Mouse (Mus musculus) ovary, postnatal 10 days (tissue): ENCODE results near the gene Zranb2.

Source experiments
- DNase-seq: peaks from one replicate; pipeline ENCODE4 v3.0.0; 2022; ENCODE audit warnings: low spot score

Zranb2 gene

DNA sequence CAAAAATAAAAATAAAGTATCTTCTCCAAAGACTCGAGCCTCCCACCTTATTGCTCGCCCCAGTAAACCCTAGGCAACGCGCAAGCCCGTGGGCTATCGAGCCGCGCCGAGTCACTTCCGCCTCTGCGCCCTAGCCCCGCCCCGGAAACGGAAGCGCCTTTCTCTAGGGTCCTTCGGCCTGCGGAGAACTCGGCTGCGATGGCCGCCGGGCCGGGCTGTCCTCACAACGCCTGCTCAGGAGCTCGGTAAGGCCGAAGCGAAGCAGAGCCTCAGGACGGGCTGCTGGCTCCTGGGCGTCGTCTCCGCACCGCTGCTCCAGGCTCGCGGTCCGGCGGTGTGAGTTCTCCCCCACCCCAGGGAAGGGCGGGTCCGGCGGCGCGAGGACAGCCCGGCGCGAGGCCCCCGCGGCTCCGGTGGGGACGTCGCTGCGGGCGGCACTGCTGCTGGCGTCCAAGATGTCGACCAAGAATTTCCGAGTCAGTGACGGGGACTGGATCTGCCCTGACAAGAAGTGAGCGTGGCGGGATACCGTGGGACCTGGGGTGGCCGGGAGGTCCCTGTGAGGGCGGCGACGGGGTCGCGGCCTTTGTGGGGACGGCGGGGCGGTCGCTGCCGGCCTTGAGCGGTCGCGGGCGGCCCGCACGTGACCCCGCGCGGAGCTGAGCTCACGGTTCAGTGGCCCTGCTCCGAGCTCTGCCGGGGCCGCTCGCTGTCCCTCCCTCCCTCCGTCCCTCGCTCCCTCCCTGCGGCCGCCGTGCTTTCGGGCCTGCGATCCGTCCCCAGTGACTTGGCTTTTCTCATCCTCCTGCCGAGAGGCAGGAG lies at the start of gene Zranb2:
TSS of gene Zranb2 (plus strand) at position 197 of the 822 bp plus-strand sequence.
- peak; percentile 92 for DNase-seq

DNA sequence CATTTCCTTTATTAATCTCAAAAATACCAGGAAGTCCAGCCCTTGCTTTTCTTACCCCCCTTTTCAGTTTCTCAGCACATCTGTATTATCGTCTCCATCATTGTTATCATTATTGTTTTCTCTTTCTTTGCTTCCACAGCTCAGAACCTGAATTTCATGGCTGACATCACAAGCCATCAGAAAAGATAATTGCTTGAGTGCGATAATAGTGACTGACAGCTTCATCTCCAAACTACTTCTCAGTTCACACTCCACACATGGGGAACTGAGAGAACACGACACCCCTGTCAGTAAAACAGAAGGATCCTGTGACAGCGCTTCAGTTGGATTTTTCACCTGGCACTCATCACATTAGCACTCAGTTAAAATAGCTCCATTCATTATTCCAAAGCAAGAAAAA lies 41.9 kb upstream of the Zranb2 start:
- DNase-seq, result no peak

DNA sequence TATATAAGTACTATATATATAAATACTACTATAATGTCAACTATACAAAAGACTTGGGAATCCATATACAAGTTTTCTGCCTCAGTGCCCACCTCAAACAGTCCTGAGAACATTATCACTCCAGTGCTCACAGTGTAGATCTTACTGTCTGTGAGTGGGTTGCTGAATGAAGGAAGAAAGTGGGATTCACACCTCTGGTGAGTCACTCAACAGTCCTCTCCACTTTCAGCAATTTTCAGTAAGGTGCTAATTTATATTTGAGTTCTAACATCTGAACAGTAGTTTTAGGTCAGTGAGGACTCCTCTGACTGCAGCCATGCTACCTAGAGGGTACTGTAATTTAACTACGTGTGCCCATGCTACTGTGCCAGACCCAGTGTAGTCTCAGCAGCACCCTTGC lies 31.7 kb upstream of the Zranb2 start:
- DNase-seq, result no peak

DNA sequence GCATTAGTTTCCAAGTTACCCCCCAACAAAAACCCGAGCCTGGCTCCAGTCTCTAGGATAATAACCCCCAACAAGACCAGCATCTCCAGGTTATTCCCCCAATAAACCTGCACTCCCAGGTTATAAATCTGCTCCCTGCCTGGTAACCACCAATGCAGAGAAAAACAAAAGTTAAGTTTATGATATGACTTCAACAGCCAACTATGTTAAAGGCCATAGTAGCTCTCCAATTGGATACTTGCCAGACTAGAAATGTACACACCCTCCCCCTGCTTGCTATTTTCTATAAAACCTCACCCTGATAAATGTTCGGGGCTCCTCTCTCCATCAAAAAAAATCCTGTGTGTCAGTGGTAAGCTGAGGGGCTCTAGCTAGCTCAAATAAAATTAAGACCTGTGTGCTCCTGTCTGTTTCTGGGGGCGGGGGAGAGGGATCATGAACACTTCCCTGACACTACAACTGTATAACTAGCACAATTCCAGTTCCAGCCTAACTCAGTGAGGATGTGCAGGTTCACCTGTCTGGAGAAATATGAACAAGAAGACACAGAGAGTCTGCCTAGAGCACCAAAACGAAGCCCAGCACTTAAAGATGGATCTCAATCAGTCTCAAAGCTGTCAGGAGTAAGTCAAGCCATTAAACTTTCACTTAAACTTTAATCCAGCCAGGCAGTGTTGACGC lies 19.7 kb upstream of the Zranb2 start:
- DNase-seq, result no peak

DNA sequence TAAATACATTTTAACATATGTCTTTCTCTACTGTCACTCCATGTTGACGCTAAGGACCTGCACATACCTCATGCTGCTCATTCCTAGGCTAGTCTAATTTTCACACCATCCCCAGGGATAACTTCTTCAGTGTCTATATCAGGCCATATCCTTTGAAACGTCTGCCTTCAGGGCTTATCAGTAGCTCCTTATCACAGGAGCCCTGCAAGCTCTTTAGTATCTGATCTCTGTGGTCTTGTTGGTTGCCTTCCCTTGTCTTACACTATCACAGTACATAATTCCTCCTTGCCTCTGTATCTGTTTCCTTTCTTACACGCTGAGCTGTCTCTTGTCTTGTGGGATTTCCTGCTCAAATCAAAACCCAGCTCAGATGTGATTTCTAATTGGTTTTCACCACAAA lies 17.5 kb upstream of the Zranb2 start:
- no peak for DNase-seq

DNA sequence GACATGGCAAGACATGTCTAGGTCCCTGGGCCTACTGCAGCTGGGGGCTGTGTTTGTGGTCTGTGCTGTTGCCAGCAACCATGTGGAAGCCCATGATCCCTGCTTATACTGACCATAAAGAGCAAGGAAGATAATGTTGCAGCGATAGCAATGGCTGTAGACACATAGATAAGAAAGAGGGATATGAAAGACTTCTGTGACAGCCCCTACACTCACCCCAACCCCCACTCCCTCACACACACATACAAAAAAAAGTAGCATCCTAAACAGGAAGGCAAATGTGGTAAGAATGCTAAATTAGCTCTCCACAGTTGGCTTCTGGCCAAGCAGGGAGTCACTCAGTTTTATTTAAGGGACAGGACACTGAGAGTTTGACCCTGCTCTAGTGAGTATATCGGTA lies 16.0 kb upstream of the Zranb2 start:
- DNase-seq, result no peak

DNA sequence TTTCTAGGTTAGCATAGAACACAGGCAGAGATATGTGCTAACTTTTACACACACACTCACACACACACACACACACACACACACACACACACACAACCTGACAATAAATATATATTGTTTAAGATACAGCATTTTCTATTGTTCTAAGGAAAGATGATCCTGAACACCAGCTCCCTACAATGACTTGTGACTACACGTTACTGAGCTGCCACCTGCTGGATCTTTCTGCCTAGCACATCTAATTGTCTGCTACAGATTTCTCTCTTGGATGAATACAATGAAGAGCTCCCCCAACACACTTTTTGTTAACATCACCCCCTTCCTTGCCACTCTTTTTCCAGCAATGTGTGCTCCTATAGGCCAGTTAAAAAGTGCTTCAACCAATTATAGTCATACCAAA lies 13.5 kb upstream of the Zranb2 start:
- peak; percentile 2 for DNase-seq

DNA sequence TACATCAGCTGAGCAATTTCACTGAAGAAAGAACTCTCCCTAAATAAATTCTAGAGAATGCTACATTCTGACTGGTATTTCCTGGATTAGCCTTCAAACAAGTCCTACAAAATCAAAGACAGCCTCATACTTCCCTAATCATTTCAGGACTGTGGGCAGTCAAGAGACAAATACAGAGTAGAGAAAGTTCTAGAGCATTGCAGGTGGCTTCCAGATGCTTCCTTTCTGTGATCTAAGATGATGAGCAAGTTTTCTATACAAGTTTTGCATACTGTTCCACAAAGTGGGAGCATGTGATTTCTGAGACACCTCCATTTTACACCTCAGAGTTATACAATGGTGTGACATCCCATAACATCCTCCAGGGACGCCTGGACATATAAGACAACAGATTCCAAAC lies 10.1 kb upstream of the Zranb2 start:
- DNase-seq, result no peak

DNA sequence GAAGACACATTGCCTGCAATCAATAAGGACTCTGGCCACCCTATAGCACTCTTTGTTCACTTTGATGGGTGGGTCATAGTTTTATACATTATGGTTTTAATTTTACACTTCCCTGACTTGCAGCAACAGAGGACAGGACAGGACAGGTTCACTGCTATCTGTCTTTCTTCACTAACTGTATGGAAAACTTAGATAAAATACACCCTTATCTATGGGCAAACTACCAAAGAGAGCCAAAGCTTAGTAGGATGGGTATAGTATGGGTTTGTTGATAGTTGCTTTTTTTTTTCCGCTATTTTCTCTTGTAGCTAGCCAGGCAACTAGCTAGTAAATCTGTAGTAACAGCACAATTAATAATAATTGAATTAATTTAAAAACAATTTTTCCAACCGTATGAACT lies 2.4 kb upstream of the Zranb2 start:
- no peak for DNase-seq

DNA sequence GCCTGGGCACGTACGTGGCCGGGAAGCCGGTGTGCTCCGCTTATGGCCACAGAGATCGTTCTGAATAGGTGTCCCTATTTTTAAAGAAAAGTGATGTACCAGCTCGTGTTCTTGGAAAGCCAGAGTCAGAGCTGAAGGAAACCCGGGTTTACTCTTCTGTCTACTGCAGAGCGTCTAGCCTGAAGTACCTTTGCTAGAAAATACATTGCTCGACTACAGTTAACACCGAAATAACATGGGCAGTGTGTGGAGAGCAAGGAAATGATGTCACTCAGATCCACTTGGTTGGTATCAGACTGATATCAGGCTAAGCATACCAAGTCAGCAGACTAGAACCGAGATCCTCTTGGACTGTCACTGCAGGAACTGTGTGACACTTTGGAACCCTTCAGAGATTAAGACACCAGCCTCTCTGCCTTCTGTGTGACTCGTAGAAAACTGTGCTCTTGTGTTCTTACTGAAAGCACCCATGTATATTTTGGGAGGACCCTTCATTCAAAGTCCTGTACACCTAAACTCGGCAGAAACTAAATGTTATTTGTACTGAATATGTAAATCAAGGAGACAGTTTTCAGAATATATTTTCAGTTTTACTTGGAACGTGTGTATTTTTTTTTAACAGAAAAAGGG lies 941 bp downstream of the Zranb2 start:
- no peak for DNase-seq

DNA sequence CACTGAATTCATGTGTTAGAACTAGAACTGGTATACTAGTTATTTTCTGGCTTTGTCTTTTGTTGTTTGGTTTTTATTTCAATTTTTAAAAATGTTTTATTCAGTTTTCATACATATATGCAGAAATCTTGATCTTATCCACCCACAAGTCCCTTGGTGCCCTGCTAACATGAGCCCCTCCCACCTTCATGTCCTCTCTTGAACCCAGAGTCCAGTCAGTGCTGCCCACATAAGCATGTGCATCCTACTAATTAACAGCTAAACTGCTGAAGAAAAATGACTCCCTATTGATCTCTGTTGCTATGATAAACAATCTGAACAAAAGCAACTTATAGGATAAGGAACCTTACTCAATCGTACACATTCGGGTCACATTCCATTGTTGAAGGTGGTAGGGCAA lies 15.4 kb downstream of the Zranb2 start:
- no peak for DNase-seq

DNA sequence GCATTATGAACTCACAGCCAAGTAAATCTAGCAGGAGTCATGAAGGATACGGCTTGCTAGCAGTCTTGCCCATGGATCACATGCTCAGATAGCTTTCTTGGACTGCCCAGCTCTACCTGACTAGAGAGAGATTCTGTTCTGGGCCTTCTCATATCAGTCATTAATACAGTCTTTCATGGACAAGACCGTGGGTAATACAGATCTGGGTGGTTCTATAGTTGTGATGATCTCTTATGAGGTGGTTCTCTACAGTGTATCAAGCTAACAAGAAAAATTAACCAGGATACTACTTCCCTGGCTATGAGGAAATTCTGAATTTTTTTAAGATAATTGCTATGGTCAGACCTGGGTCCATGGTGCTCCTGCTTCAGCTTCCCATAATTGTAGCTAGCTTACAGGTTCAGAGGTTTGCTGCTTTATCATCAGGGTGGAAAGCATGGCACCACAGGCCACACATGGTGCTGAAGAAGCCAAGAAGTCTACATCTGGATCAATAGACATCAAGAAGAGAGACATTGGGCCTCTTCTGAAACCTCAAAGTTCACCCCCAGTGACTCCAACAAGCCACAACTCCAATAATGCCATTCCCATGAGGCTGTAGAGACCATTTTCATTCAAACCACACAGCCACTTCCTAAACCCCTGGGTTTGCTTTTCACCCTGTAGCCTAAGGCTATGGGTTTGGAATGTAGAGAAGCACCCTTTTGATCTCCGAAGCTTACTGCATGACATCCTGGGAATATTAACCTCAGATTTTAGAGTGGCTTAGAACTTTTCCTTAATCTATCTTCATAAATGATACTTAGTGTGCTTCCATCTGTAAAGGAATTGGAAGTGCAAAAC lies 16.0 kb downstream of the Zranb2 start:
- no peak for DNase-seq

DNA sequence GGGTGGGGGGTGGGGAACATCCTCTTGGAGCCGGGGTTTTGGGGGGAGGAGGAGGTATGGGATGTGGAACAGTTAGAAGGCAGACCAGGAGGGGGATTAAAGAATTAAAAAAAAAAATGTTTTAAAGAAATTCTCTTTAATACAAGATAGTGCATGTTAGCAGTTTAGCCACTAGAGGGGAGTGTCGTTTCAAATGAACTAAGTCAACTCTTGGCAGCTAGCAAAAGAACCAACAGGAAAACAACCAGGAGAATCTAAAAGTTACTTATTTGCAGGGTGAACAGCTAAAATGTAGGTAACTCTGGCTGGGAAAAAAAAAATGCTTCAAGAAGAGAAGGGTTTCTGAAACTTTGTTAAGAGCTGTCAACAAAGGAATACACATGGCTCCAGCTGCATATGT lies 31.2 kb downstream of the Zranb2 start:
- no peak for DNase-seq

DNA sequence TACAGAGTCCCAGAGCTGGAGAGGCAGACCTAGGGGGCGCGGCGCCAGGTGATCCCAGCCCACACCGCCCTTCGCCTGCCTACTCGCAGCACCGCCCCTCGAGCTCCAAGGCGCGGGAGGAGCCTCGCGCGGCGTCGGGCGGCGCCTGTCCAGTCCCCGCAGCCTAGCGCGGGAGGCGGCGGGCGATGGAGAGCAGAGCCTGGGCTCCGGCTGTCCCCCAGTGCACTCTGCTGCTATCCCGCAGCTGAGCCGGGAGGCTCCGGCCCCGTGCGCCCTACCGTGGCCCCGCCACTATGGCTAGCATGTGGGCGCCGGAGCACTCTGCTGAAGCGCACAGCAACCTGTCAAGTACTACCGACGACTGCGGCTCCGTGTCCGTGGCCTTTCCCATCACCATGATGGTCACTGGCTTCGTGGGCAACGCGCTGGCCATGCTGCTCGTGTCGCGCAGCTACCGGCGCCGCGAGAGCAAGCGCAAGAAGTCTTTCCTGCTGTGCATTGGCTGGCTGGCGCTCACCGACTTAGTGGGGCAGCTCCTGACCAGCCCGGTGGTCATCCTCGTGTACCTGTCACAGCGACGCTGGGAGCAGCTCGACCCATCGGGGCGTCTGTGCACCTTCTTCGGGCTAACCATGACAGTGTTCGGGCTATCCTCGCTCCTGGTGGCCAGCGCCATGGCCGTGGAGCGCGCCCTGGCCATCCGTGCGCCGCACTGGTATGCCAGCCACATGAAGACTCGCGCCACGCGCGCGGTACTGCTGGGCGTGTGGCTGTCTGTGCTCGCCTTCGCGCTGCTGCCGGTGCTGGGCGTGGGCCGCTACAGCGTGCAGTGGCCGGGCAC lies 33.0 kb downstream of the Zranb2 start, which contains the start of gene Ptger3:
TSS of gene Ptger3 (plus strand) at position 168 of the 841 bp plus-strand sequence.
- DNase-seq, result peak; percentile 9

DNA sequence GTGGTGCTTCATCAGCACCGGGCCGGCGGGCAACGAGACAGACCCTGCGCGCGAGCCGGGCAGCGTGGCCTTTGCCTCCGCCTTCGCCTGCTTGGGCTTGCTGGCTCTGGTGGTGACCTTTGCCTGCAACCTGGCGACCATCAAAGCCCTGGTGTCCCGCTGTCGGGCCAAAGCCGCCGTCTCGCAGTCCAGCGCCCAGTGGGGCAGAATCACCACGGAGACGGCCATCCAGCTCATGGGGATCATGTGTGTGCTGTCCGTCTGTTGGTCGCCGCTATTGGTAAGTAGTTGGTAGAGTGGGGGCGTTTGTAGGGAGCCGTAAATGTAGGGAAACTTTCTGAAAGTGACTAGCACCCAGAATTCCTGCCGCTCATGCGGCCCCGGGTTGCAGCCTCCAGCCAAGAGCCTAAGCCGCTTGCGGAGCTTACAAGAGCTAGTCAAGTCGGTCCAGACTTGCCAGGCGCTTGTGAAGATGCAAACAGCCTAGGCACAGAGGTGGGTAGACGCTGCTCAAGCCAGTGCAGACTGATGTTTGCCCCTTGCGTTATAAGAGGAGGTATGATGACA lies 33.7 kb downstream of the Zranb2 start:
- DNase-seq, result no peak

DNA sequence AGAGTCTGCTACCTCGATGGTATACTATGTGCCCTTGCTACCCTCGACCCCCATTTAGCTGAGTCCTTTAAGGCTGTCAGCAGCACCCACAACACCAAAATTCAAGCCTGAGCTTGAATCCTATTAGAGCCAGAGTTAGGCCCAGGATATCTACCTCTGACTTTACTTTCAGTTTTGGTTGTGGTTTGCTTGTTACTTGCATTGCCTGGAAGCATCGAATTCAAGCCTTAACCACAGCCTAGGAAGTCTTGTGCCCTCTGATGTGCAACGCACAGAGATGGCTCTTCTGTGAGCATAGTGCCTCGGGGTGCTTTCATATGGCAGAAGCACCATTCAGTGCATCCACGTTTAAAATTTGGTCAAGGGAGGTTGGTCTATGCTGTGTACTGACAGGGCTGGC lies 38.1 kb downstream of the Zranb2 start:
- no peak for DNase-seq

DNA sequence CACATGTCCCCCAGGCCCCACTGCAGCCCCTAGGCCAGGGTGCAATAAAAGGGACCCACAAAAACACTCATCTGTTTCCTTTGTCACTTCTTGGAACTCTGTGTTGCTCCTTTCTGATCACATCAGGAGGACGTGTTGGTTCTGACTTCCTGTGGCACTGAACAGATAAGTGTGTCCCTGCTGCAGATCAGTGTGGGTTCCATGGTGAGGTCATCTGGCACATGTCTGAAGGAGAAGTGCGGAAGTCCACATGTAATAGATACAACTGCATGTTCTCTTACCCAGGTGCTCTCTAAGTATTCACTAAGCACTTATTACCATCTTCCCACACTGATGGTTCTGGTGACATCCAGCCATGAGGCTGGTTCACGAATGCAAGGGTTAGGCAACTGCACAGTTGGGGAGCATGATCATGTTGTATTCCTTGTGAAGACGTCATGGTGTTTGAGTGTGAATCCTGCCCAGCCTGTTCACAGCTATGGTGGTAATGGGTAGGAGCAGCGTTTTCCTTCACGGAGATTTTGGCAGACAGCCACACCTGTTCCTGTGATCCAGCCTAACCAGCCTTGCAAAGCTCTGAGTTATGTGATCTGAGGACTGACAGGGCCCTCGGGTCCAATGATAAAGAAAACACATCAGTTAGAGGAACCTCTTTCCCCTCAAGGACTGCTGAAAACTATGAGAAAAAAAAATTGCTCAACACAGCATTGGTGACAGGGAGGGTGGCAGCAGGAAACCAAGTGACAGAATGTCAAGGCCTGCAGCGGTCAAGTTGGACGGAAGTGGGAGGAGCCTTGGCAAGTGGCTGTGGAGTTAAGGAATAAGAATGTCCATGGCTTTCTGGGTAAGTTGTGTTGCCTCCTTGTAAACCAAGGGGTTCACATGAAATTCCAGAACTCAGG lies 41.7 kb downstream of the Zranb2 start:
- DNase-seq, result no peak

DNA sequence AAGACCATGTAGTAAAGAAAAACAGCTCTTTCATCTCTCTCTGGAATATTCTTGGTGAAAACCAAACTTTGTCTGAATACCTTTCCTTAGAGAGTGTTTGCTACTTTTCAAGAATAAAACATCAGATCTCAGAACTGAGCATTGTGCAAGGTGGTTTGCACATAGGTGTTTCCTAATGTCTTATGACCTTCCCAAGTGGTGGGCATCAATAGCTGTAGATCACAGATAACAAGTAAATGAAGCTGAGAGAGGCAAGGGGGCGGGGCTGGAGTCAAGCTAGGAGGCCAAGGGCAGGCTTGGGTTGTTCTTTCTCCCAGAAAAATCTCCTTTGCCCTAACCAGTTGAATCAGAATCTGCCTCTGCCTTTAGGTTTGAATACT lies 42.4 kb downstream of the Zranb2 start:
- no peak for DNase-seq

DNA sequence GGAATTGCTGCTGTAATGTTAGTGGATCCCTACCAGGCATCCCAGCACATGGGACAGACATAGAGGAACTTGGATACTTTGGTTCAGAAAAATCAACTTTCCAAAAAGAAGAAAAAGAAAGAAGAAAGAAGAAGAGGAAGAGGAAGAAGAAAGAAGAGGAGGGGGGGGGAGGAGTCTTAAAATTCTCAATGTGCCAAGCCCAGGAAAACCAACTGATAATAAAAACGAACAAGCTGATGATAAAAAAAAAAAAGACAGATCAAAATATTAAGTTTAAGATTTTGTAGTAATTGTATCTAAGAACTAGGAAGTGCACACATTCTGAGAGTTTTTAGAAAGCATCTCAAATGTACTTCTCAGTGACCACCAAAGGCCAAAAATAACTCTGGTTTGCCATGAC lies 42.9 kb downstream of the Zranb2 start:
- DNase-seq, result no peak
